Mouse (Mus musculus) liver, embryonic 14.5 days (tissue): ENCODE measurements around the gene Phpt1.

ENCODE experiments used
- CTCF ChIP-seq: IDR thresholded peaks from 2 replicates; pipeline ENCODE4 v1.5.1; 2016; ENCODE audit warnings: antibody characterized with exemption, low read depth, control low read depth
- EP300 ChIP-seq: IDR thresholded peaks from 2 replicates; pipeline ENCODE4 v1.6.1; 2016; ENCODE audit warnings: antibody characterized with exemption, low read depth

GRCm38 (mm10) chr2:25574136-25574535 is 888 bp downstream of the Phpt1 start:
- TF ChIP-seq CTCF = no peak
- no peak for TF ChIP-seq EP300
